27 mouse cellular contexts compared by ENCODE assay signal in the genomic region with DNA sequence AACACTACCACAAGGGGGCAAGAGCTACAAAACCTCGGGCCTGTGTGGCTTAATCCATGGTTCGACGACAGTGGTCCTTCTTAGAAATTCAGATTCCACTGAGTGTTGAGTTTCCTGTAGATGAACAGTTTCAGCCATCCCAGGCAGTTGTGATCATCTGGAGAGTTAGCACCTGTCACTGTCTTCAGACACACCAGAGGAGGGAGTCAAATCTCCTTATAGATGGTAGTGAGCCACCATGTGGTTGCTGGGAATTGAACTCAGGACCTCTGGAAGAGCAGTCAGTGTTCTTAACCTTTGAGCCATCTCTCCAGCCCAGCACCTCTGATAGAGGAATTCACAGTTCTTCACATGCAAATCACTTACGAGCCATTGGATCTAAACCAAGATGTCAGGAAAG. TPM values are rescaled to one million over a fixed set of nuclear protein-coding genes. Genes with fewer than 3 reads are reported as not detected.
DNase-seq lines count a peak whose midpoint lies in the region; ATAC-seq and TF ChIP-seq lines count a peak whose summit lies in the region.
"Had no signal": no experiment of that assay in that cellular context is flagged by ENCODE, and none has a peak within 500 bp of the region (broad histone marks: within the 10 kb centered on the region; RNA-seq: fewer than 3 reads in every experiment).

No protein-coding gene starts in this region.

- H3K36me3 ChIP-seq in midbrain, embryonic 11.5 days (ENCODE audit: control insufficient read depth, insufficient read depth, low read length), result no peaks in the 10 kb centered on the region
- peaks cover 9% of the 10 kb centered on the region; the same call in 1 of the 2 replicates for H3K36me3 ChIP-seq in midbrain, embryonic 16.5 days (ENCODE audit: control insufficient read depth, insufficient read depth, low read length)

- no peak overlapping the region for H3K9ac ChIP-seq in midbrain, embryonic 11.5 days (ENCODE audit: low read length)
- no peak overlapping the region for H3K9ac ChIP-seq in midbrain, embryonic 16.5 days (ENCODE audit: low read depth, low read length)
- H3K9ac ChIP-seq: embryonic facial prominence, embryonic 13.5 days; embryonic facial prominence, embryonic 15.5 days; forebrain, embryonic 13.5 days; forebrain, embryonic 15.5 days had no signal

- no peak overlapping the region for H3K4me2 ChIP-seq in midbrain, embryonic 11.5 days
- no peak overlapping the region for H3K4me2 ChIP-seq in midbrain, embryonic 16.5 days (ENCODE audit: low read length)
- H3K4me2 ChIP-seq: embryonic facial prominence, embryonic 13.5 days; embryonic facial prominence, embryonic 15.5 days; forebrain, embryonic 13.5 days; forebrain, embryonic 15.5 days had no signal

- H3K4me1 ChIP-seq in midbrain, embryonic 11.5 days (ENCODE audit: control insufficient read depth, insufficient read depth, low read length), result no peaks in the 10 kb centered on the region
- H3K4me1 ChIP-seq in midbrain, embryonic 16.5 days (ENCODE audit: control insufficient read depth, insufficient read depth, low read length), result no peaks in the 10 kb centered on the region
- H3K4me1 ChIP-seq: embryonic facial prominence, embryonic 13.5 days; embryonic facial prominence, embryonic 15.5 days; forebrain, embryonic 15.5 days had no signal

- H3K4me3 ChIP-seq in layer of hippocampus, adult 2 months, result no peak overlapping the region
- no peak overlapping the region for H3K4me3 ChIP-seq in midbrain, embryonic 11.5 days (ENCODE audit: low read depth, low read length)
- no peak overlapping the region for H3K4me3 ChIP-seq in midbrain, embryonic 16.5 days (ENCODE audit: low read depth, low read length)
- H3K4me3 ChIP-seq: embryonic facial prominence, embryonic 13.5 days; embryonic facial prominence, embryonic 15.5 days; erythroblast, embryonic 14.5 days; forebrain, embryonic 10.5 days; forebrain, embryonic 13.5 days; forebrain, embryonic 15.5 days had no signal

- H3K27ac ChIP-seq in layer of hippocampus, adult 2 months, result no peak overlapping the region
- H3K27ac ChIP-seq in midbrain, embryonic 11.5 days (ENCODE audit: low read depth, low read length), result no peak overlapping the region
- no peak overlapping the region for H3K27ac ChIP-seq in midbrain, embryonic 16.5 days (ENCODE audit: low read length)
- H3K27ac ChIP-seq: embryonic facial prominence, embryonic 13.5 days; embryonic facial prominence, embryonic 15.5 days; forebrain, embryonic 10.5 days; forebrain, embryonic 13.5 days; forebrain, embryonic 15.5 days had no signal

- peaks cover 3% of the 10 kb centered on the region; the same call in 1 of the 2 replicates for H3K9me3 ChIP-seq in midbrain, embryonic 11.5 days (ENCODE audit: control insufficient read depth, low read length)
- no peaks in the 10 kb centered on the region for H3K9me3 ChIP-seq in midbrain, embryonic 16.5 days (replicated peaks; ENCODE audit: control insufficient read depth, low read length, poor library complexity, severe bottlenecking)
- H3K9me3 ChIP-seq: embryonic facial prominence, embryonic 13.5 days; embryonic facial prominence, embryonic 15.5 days; forebrain, embryonic 10.5 days; forebrain, embryonic 13.5 days; forebrain, embryonic 15.5 days; G1E had no signal

- 79% methylated on average over 4 of the region's 4 CpGs for WGBS in midbrain, embryonic 11.5 days
- WGBS in midbrain, embryonic 16.5 days, result 76% methylated on average over 4 of the region's 4 CpGs

- intact Hi-C loops in left cerebral cortex, postnatal 4 days (cut with DNase I), result no loop called here

- no peaks in the 10 kb centered on the region for H3K27me3 ChIP-seq in midbrain, embryonic 11.5 days (ENCODE audit: control insufficient read depth, insufficient read depth, low read length)
- H3K27me3 ChIP-seq in midbrain, embryonic 16.5 days (ENCODE audit: control insufficient read depth, insufficient read depth, low read depth, low read length), result no peaks in the 10 kb centered on the region
- H3K27me3 ChIP-seq: embryonic facial prominence, embryonic 13.5 days; embryonic facial prominence, embryonic 15.5 days; forebrain, embryonic 13.5 days; forebrain, embryonic 15.5 days; Patski had no signal

- 0 out of 2 replicates have a peak, but pooled peaks have one; percentile 2 for TF ChIP-seq CTCF in layer of hippocampus, adult 2 months (conservative IDR thresholded peaks at IDR 0.05)

- DNase-seq in layer of hippocampus, adult 2 months (ENCODE audit: low spot score in 2 of 2), result no peak
- DNase-seq in layer of hippocampus, postnatal 10 days (ENCODE audit: low spot score in 2 of 2), result no peak
- peak; percentile 54 for DNase-seq in midbrain, embryonic 11.5 days (ENCODE audit: low spot score, missing footprints)
- DNase-seq in ES-CJ7 (ENCODE audit: low read depth, low spot score), result peak; percentile 49
- peak; percentile 31 for DNase-seq in ZHBTc4 (ENCODE audit: low read depth, low spot score)
- DNase-seq in left cerebral cortex, postnatal 4 days, result no peak
- DNase-seq in kidney, postnatal 36 days, result no peak
- DNase-seq: adrenal gland, adult 8-10 months; adrenal gland, postnatal 36 days; cerebellum, adult 11-12 months; cerebellum, adult 2 months; cerebellum, adult 9-11 months; cerebellum, postnatal 14 days; cerebellum, postnatal 36 days; embryo, embryonic 11 days had no signal

- no peak for ATAC-seq in midbrain, embryonic 11.5 days (ENCODE audit: low FRiP score)
- ATAC-seq in midbrain, embryonic 16.5 days, result no peak
- ATAC-seq: forebrain, embryonic 13.5 days; forebrain, embryonic 15.5 days had no signal

RNA-seq across cellular contexts. Expression of gene Rfx4, which starts 28.1 kb away (rescaled TPM):
- total RNA-seq in layer of hippocampus, adult 2 months (2021), result 10 to 100 TPM; 10.7 to 12.1 TPM
- 10 to 100 TPM; 12.0 to 14.2 TPM for total RNA-seq in layer of hippocampus, postnatal 10 days (2021)
- 64.7 and 68.0 TPM in 2 replicates for polyA plus RNA-seq in midbrain, embryonic 11.5 days (2014; fragmentation: Nextera tagmentation; extraction: Ambion mirVana)
- polyA plus RNA-seq in midbrain, embryonic 16.5 days (2015; fragmentation: Nextera tagmentation; extraction: Ambion mirVana), result 12.6 and 13.9 TPM in 2 replicates
- 10 to 100 TPM in 1 of 2 experiments, 1 to 10 TPM in 1; 9.4 to 10.1 TPM for total RNA-seq in left cerebral cortex, postnatal 4 days (2021)
- total RNA-seq: adrenal gland, postnatal 36 days; common myeloid progenitor, adult 5-6 weeks; G1E had no signal
- polyA plus RNA-seq: activated CD4-positive, CD25-positive, alpha-beta regulatory T cell, adult 4 months; C2C12; erythroblast, embryonic 14.5 days; G1E had no signal

Comparison
In these comparisons a context has a peak if more than half of its experiments do, and no peak if none do; other contexts are left out.
1. DNase-seq: peak in midbrain, embryonic 11.5 days (single experiment), ES-CJ7 (single experiment) and ZHBTc4 (single experiment); none in layer of hippocampus, adult 2 months (0 of 2), layer of hippocampus, postnatal 10 days (0 of 2), left cerebral cortex, postnatal 4 days (single experiment) and kidney, postnatal 36 days (0 of 2).